Comparison of ENCODE assay signal across 1 mouse cellular context in genomic region chr15:8615511-8616224, GRCm38 (mm10).
TF ChIP-seq lines count a peak whose summit lies in the region.

No protein-coding gene starts in this region.

TF ChIP-seq in CH12.LX, 34 proteins besides CTCF, POLR2A, EP300 and RAD21 (continued from another document):
- TF ChIP-seq JUN (IDR thresholded peaks at IDR 0.05; ENCODE audit: insufficient read depth, low read depth, low read length) = peak; percentile 92
- TF ChIP-seq MYC (IDR thresholded peaks at IDR 0.05; ENCODE audit: low read depth, low read length) = no peak
- TF ChIP-seq USF1 (IDR thresholded peaks at IDR 0.05; ENCODE audit: low read depth, low read length) = no peak
- TF ChIP-seq MEF2A (IDR thresholded peaks at IDR 0.05; ENCODE audit: borderline replicate concordance, low read depth, low read length) = peak; percentile 85
- no peak for TF ChIP-seq ELF1 (IDR thresholded peaks at IDR 0.05; ENCODE audit: low read depth, low read length)
- no peak for TF ChIP-seq USF2 (conservative IDR thresholded peaks at IDR 0.05; ENCODE audit: low read depth, low read length)
- no peak; the same call in 1 of the 2 replicates for TF ChIP-seq HCFC1 (IDR thresholded peaks at IDR 0.05; ENCODE audit: low read depth, low read length)
- no peak for TF ChIP-seq UBTF (IDR thresholded peaks at IDR 0.05; ENCODE audit: low read depth, low read length)
- TF ChIP-seq POLR2AphosphoS2 (IDR thresholded peaks at IDR 0.05; ENCODE audit: low read depth, low read length) = no peak
- peak; percentile 81 for TF ChIP-seq ETS1 (conservative IDR thresholded peaks at IDR 0.05; ENCODE audit: low read depth, low read length)
- TF ChIP-seq GABPA (IDR thresholded peaks at IDR 0.05; ENCODE audit: insufficient replicate concordance, low read depth, low read length) = no peak
- no peak for TF ChIP-seq MXI1 (IDR thresholded peaks at IDR 0.05; ENCODE audit: low read depth, low read length)
TF ChIP-seq in CH12.LX: peak in this region for 13.
